Mouse (Mus musculus) gastrocnemius, postnatal 14 days (tissue): ENCODE results near the gene Fgfr2. TPM values are rescaled to one million over a fixed set of nuclear protein-coding genes. Genes with fewer than 3 reads are reported as not detected.

Experiments used
- DNase-seq: peaks from one replicate; pipeline ENCODE4 v3.0.0; 2021; ENCODE audit warnings: mixed read lengths
- intact Hi-C: fragments of 180-260 bp; cut with DNase I; formaldehyde crosslinking; loops from one replicate; pipeline ENCODE4 v1.15.1; 2025; ENCODE audit warnings: low total_unique reads
- total RNA-seq, 2 experiments: library from RNA; stranded (reverse); gene quantifications; 2 replicates each; pipeline ENCODE4 v1.2.3; 2021

Fgfr2 gene
- total RNA-seq, 2 experiments from 2014 or later = 1.2 to 1.8 TPM

GRCm38 (mm10) chr7:132573205-132573604 is 549.9 kb downstream of the Fgfr2 start:
- intact Hi-C loops = no loop called here

GRCm38 (mm10) chr7:132572738-132573137 is 550.4 kb downstream of the Fgfr2 start:
- intact Hi-C loops = no loop called here
- DNase-seq = no peak

More at GRCm38 (mm10) chr7:132573205-132573604, 549.9 kb downstream of the Fgfr2 start:
- DNase-seq = no peak

- intact Hi-C loops = no loop called here
- DNase-seq = no peak
Measured at GRCm38 (mm10) chr7:132571481-132571880, 551.7 kb downstream of the Fgfr2 start.

- intact Hi-C loops = no loop called here
Measured at GRCm38 (mm10) chr7:132570071-132570470, 553.1 kb downstream of the Fgfr2 start.

GRCm38 (mm10) chr7:132568817-132569216 is 554.3 kb downstream of the Fgfr2 start:
- intact Hi-C loops = no loop called here

More at GRCm38 (mm10) chr7:132570071-132570470, 553.1 kb downstream of the Fgfr2 start:
- no peak for DNase-seq

GRCm38 (mm10) chr7:132565831-132566230 is 557.3 kb downstream of the Fgfr2 start:
- intact Hi-C loops = no loop called here
- no peak for DNase-seq

More at GRCm38 (mm10) chr7:132568817-132569216, 554.3 kb downstream of the Fgfr2 start:
- no peak for DNase-seq

GRCm38 (mm10) chr7:132559138-132559766 is 563.9 kb downstream of the Fgfr2 start:
- intact Hi-C loops = no loop called here

GRCm38 (mm10) chr7:132558141-132558736 is 564.9 kb downstream of the Fgfr2 start:
- intact Hi-C loops = no loop called here
- DNase-seq = no peak

More at GRCm38 (mm10) chr7:132559138-132559766, 563.9 kb downstream of the Fgfr2 start:
- DNase-seq = no peak

- intact Hi-C loops = no loop called here
Measured at GRCm38 (mm10) chr7:132556575-132556974, 566.6 kb downstream of the Fgfr2 start.

GRCm38 (mm10) chr7:132555911-132556310 is 567.2 kb downstream of the Fgfr2 start:
- DNase-seq = no peak
- intact Hi-C loops = no loop called here

More at GRCm38 (mm10) chr7:132556575-132556974, 566.6 kb downstream of the Fgfr2 start:
- DNase-seq = peak; percentile 29

GRCm38 (mm10) chr7:132554091-132554490 is 569.1 kb downstream of the Fgfr2 start:
- intact Hi-C loops = loop anchor here (5.0 kb wide), 1 partner anchor 327 kb away; no protein-coding TSS in a partner anchor
- no peak for DNase-seq

- DNase-seq = peak; percentile 95
Measured at GRCm38 (mm10) chr7:132551351-132552126, 571.6 kb downstream of the Fgfr2 start.

GRCm38 (mm10) chr7:132547126-132547525 is 576.0 kb downstream of the Fgfr2 start:
- intact Hi-C loops = loop anchor here (10.0 kb wide), 2 partner anchors 222 to 642 kb away; no protein-coding TSS in a partner anchor
- no peak for DNase-seq

More at GRCm38 (mm10) chr7:132551351-132552126, 571.6 kb downstream of the Fgfr2 start:
- intact Hi-C loops = loop anchor here (5.0 kb wide), 1 partner anchor 324 kb away; no protein-coding TSS in a partner anchor

- no peak for DNase-seq
- intact Hi-C loops = loop anchor here (5.0 to 10.0 kb wide), 3 partner anchors 50 to 638 kb away; no protein-coding TSS in a partner anchor
Measured at GRCm38 (mm10) chr7:132542427-132542826, 580.7 kb downstream of the Fgfr2 start.

- no peak for DNase-seq
- intact Hi-C loops = loop anchor here (5.0 to 10.0 kb wide), 3 partner anchors 49 to 637 kb away; no protein-coding TSS in a partner anchor
Measured at GRCm38 (mm10) chr7:132541566-132541965, 581.6 kb downstream of the Fgfr2 start.

- intact Hi-C loops = loop anchor here (5.0 to 10.0 kb wide), 3 partner anchors 48 to 636 kb away; no protein-coding TSS in a partner anchor
- DNase-seq = no peak
Measured at GRCm38 (mm10) chr7:132540597-132540996, 582.6 kb downstream of the Fgfr2 start.

- DNase-seq = no peak
- intact Hi-C loops = no loop called here
Measured at GRCm38 (mm10) chr7:132529206-132529605, 593.9 kb downstream of the Fgfr2 start.

- DNase-seq = no peak
- intact Hi-C loops = no loop called here
Measured at GRCm38 (mm10) chr7:132513419-132513982, 609.6 kb downstream of the Fgfr2 start.

GRCm38 (mm10) chr7:132509110-132509509 is 614.0 kb downstream of the Fgfr2 start:
- intact Hi-C loops = no loop called here
- DNase-seq = no peak
